Mouse (Mus musculus): ENCODE measurements around the gene Khdrbs1. TPM values are rescaled to one million over a fixed set of nuclear protein-coding genes. Genes with fewer than 3 reads are reported as not detected.

Gene Khdrbs1
- total and polyA plus RNA-seq, 3 experiments = 58.6 to 125 (median 67.4) TPM

DNA sequence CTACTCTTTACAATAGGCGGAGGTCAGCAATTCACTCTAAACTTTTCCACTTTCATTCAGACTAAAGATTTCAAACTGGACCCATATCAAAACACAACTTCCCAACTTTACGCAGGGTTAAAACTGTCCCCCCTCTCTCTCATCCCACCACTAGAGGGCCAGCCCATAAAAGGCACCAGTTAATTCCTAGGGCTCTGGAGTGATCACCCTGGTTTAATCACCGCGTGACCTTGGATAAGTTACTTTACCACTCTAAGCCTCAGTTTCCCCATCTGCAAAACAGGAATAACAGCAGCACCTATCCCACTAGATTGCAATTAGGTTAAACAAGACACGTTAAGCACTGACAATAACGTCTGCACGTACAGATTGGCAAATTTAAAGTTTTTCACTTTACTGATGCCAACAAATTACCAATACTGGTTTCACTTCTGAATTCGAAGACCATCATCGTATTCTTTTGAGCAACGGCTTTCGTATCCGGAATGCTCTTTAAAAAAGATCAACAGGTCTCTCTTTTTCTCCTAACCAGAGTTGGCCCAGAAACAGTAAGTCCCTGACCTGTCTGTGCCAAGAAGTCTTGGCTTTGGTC lies 70.5 kb downstream of the Khdrbs1 start (continued):
- TF ChIP-seq CHD1 (IDR thresholded peaks at IDR 0.05; ENCODE audit: low read depth, low read length) (peak; percentile 5; the same call in 1 of the 2 replicates), NELFE (IDR thresholded peaks at IDR 0.05; ENCODE audit: low read depth, low read length) (peak; percentile 31; the same call in 1 of the 2 replicates), EP300 (IDR thresholded peaks at IDR 0.05; ENCODE audit: low read length) (0 out of 2 replicates have a peak, but pooled peaks have one; percentile 46), RAD21 (IDR thresholded peaks at IDR 0.05; ENCODE audit: low read depth, low read length) (peak; percentile 25), CHD2 (IDR thresholded peaks at IDR 0.05; ENCODE audit: low read length) (peak; percentile 29; the same call in 1 of the 2 replicates)

DNA sequence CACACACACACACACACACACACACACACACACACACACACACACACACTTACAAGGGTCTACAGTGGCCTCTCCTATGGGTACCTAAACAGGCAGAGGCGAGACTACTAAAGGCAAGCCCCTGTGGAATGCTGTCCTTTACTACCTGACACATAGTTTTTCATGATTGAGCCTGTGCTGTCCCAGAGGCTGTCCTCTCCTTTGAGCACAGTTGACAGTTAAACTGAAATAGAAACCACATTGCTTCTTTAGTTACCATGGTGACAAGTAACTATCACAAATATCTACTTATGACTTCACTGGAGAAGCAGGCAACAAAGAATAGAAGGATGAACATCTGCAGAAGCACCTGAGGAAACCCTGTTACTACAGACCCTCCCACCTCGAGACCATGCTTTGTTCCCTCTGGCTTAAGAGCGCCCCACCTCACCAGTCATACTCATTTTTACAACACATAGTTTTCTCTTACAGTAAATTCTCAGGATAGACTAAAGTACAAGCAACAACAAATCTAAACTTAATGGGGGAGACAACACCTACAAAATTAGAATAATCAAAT lies 79.8 kb downstream of the Khdrbs1 start:
- Histone ChIP-seq H3K79me2 (replicated peaks; ENCODE audit: control insufficient read depth, extremely low read depth, insufficient read depth, poor library complexity, severe bottlenecking) (peaks cover 14% of the 10 kb centered on the region; the same call in 1 of the 2 replicates), H3K4me1 (ENCODE audit: control insufficient read depth in 1 of 2, insufficient read depth in 2 of 2) (no peaks in the 10 kb centered on the region), H3K36me3 (replicated peaks in 1 of 2; ENCODE audit: control insufficient read depth in 1 of 2, insufficient read depth in 1 of 2, low read length in 1 of 2) (peaks cover 28 to 85% of the 10 kb centered on the region in 2 experiments), H3K4me3 (replicated peaks in 1 of 3; ENCODE audit: low read depth in 2 of 3, low read length in 2 of 3, poor library complexity in 1 of 3) (no peak overlapping the region), H3K9me3 (replicated peaks; ENCODE audit: low read length) (no peaks in the 10 kb centered on the region), H3K27ac (ENCODE audit: insufficient read depth, low read depth) (no peak overlapping the region), H3K4me2 (ENCODE audit: insufficient read depth, low read depth, poor library complexity, severe bottlenecking) (no peak overlapping the region), H3K9ac (ENCODE audit: insufficient read depth, low read depth) (no peak overlapping the region), H3K27me3 (replicated peaks) (no peaks in the 10 kb centered on the region)
- no peak for DNase-seq (ENCODE audit: extremely low read depth)
- TF ChIP-seq ZKSCAN1 (IDR thresholded peaks at IDR 0.05; ENCODE audit: borderline replicate concordance, low read depth, low read length) = no peak
- TF ChIP-seq BHLHE40 (IDR thresholded peaks at IDR 0.05; ENCODE audit: low read depth, low read length) = no peak
- no peak for TF ChIP-seq NRF1 (IDR thresholded peaks at IDR 0.05; ENCODE audit: low read depth, low read length)
- no peak for TF ChIP-seq MYC (IDR thresholded peaks at IDR 0.05; ENCODE audit: low read depth, low read length)
- in situ Hi-C loops (cut with MboI; ENCODE audit: low pct_ligation_motif_present, low pct_unique_long_range_greater_than_20kb, low sequenced_read_pairs) (no loop called here), dilution Hi-C loops (cut with MboI; ENCODE audit: extremely low pct_ligation_motif_present, extremely low pct_unique_long_range_greater_than_20kb, low sequenced_read_pairs) (no loop called here)

DNA sequence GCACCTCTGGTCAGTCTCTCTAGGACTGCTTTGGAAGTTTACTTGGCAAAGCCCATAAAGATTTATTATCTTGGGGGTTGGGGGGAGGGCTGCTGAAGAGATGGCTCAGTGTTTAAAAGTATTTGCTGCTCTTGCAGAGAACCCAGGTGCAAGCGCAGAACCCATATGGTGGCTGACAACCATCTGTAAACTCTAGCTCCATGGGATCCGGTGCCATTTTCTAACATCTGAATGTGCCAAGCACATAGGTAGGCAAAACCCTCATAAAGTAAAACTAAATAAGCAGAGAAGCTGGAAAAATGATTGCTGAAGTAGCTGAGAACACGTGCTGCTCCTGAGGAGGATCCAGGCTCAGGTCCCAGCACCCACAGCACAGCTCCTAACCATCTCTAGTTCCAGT lies 80.5 kb downstream of the Khdrbs1 start:
- Histone ChIP-seq H3K27ac (ENCODE audit: insufficient read depth, low read depth) (no peak overlapping the region), H3K27me3 (replicated peaks) (no peaks in the 10 kb centered on the region), H3K36me3 (replicated peaks in 1 of 2; ENCODE audit: control insufficient read depth in 1 of 2, insufficient read depth in 1 of 2, low read length in 1 of 2) (peaks cover 28 to 87% of the 10 kb centered on the region in 2 experiments), H3K9me3 (replicated peaks; ENCODE audit: low read length) (no peaks in the 10 kb centered on the region), H3K79me2 (replicated peaks; ENCODE audit: control insufficient read depth, extremely low read depth, insufficient read depth, poor library complexity, severe bottlenecking) (peaks cover 13% of the 10 kb centered on the region; the same call in 1 of the 2 replicates), H3K4me2 (ENCODE audit: insufficient read depth, low read depth, poor library complexity, severe bottlenecking) (no peak overlapping the region), H3K4me3 (replicated peaks in 1 of 3; ENCODE audit: low read depth in 2 of 3, low read length in 2 of 3, poor library complexity in 1 of 3) (no peak overlapping the region), H3K9ac (ENCODE audit: insufficient read depth, low read depth) (no peak overlapping the region), H3K4me1 (ENCODE audit: control insufficient read depth in 1 of 2, insufficient read depth in 2 of 2) (no peaks in the 10 kb centered on the region)
- TF ChIP-seq MAZ (IDR thresholded peaks at IDR 0.05; ENCODE audit: low read depth, low read length) = no peak
- dilution Hi-C loops (cut with MboI; ENCODE audit: extremely low pct_ligation_motif_present, extremely low pct_unique_long_range_greater_than_20kb, low sequenced_read_pairs) (no loop called here), in situ Hi-C loops (cut with MboI; ENCODE audit: low pct_ligation_motif_present, low pct_unique_long_range_greater_than_20kb, low sequenced_read_pairs) (no loop called here)
- no peak for DNase-seq (ENCODE audit: extremely low read depth)

DNA sequence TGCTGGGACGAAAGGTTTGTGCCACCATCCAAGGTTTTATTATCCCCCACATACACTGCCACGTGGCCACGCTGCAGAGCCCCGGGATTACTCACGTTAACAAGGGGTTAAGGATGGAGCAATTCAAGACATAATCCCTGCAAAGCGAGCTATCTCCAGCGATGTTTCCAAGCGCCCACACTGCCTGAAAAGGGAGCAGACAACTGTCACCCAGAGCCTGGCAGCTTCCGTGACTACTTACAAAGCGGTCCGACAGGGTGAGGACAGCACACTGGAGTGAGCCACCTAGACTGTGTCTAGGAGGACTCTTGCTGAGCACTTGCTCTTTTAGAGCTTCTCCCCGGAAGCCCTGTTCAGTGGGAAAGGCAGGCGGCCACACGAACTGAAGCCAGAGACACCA lies 87.3 kb downstream of the Khdrbs1 start:
- Histone ChIP-seq H3K79me2 (replicated peaks; ENCODE audit: control insufficient read depth, extremely low read depth, insufficient read depth, poor library complexity, severe bottlenecking) (no peaks in the 10 kb centered on the region), H3K4me3 (replicated peaks in 1 of 3; ENCODE audit: low read depth in 2 of 3, low read length in 2 of 3, poor library complexity in 1 of 3) (no peak overlapping the region), H3K27me3 (replicated peaks) (no peaks in the 10 kb centered on the region), H3K27ac (ENCODE audit: insufficient read depth, low read depth) (no peak overlapping the region), H3K36me3 (replicated peaks in 1 of 2; ENCODE audit: control insufficient read depth in 1 of 2, insufficient read depth in 1 of 2, low read length in 1 of 2) (peaks cover 72 to 92% of the 10 kb centered on the region in 2 experiments), H3K4me1 (ENCODE audit: control insufficient read depth in 1 of 2, insufficient read depth in 2 of 2) (no peaks in the 10 kb centered on the region), H3K9ac (ENCODE audit: insufficient read depth, low read depth) (no peak overlapping the region), H3K9me3 (replicated peaks; ENCODE audit: low read length) (no peaks in the 10 kb centered on the region), H3K4me2 (ENCODE audit: insufficient read depth, low read depth, poor library complexity, severe bottlenecking) (no peak overlapping the region)
- DNase-seq (ENCODE audit: extremely low read depth) = no peak
- TF ChIP-seq RAD21 (IDR thresholded peaks at IDR 0.05; ENCODE audit: low read depth, low read length) = no peak
- no peak for TF ChIP-seq ETS1 (conservative IDR thresholded peaks at IDR 0.05; ENCODE audit: low read depth, low read length)
- no peak for TF ChIP-seq IRF4 (IDR thresholded peaks at IDR 0.05; ENCODE audit: low read depth, low read length)
- TF ChIP-seq MXI1 (IDR thresholded peaks at IDR 0.05; ENCODE audit: low read depth, low read length) = no peak
- no peak for TF ChIP-seq MYC (IDR thresholded peaks at IDR 0.05; ENCODE audit: low read depth, low read length)
- dilution Hi-C loops (cut with MboI; ENCODE audit: extremely low pct_ligation_motif_present, extremely low pct_unique_long_range_greater_than_20kb, low sequenced_read_pairs) (no loop called here), in situ Hi-C loops (cut with MboI; ENCODE audit: low pct_ligation_motif_present, low pct_unique_long_range_greater_than_20kb, low sequenced_read_pairs) (no loop called here)

All from CH12.LX (cell line).